Mouse (Mus musculus): ENCODE results near the gene Strip2. TPM values are rescaled to one million over a fixed set of nuclear protein-coding genes. Genes with fewer than 3 reads are reported as not detected.

Gene Strip2
- total and polyA plus RNA-seq, 3 experiments = 0.12 to 0.39 TPM; not detected in 1

- H3K36me3 ChIP-seq (ENCODE audit: control insufficient read depth in 1 of 2, insufficient read depth in 2 of 2, low read length in 2 of 2) = no peaks in the 10 kb centered on the region; a peak in 1 of 4 replicates
- no peak overlapping the region for H3K9ac ChIP-seq (ENCODE audit: control insufficient read depth, low read depth, low read length, poor library complexity, severe bottlenecking)
- no peak for DNase-seq (ENCODE audit: low read depth, low spot score)
- no peaks in the 10 kb centered on the region; a peak in 2 of 4 replicates for H3K27me3 ChIP-seq (ENCODE audit: control insufficient read depth in 1 of 2, insufficient read depth in 2 of 2, low read length in 2 of 2)
- no peaks in the 10 kb centered on the region; a peak in 1 of 4 replicates for H3K4me1 ChIP-seq (ENCODE audit: control insufficient read depth in 1 of 2, insufficient read depth in 2 of 2, low read length in 2 of 2)
- TF ChIP-seq CHD2 (IDR thresholded peaks at IDR 0.05; ENCODE audit: low read length) = no peak
- TF ChIP-seq ELF1 (IDR thresholded peaks at IDR 0.05; ENCODE audit: low read depth, low read length) = no peak
- no peak for TF ChIP-seq USF2 (IDR thresholded peaks at IDR 0.05; ENCODE audit: borderline replicate concordance in 1 of 2, insufficient read depth in 1 of 2, low read depth in 1 of 2, low read length in 2 of 2)
- TF ChIP-seq EP300 (IDR thresholded peaks at IDR 0.05; ENCODE audit: low read depth in 1 of 2, low read length in 2 of 2) = no peak
- TF ChIP-seq MAFK (IDR thresholded peaks at IDR 0.05; ENCODE audit: borderline replicate concordance, low read depth, low read length) = no peak
- TF ChIP-seq POLR2A (IDR thresholded peaks at IDR 0.05; ENCODE audit: control insufficient read depth in 1 of 2, insufficient read depth in 1 of 2, low read depth in 1 of 2, low read length in 2 of 2, poor library complexity in 1 of 2) = no peak
- no peak for TF ChIP-seq ZMIZ1 (IDR thresholded peaks at IDR 0.05; ENCODE audit: low read depth, low read length)
- TF ChIP-seq HCFC1 (IDR thresholded peaks at IDR 0.05; ENCODE audit: low read depth, low read length) = no peak
- no peak for TF ChIP-seq E2F4 (IDR thresholded peaks at IDR 0.05; ENCODE audit: borderline replicate concordance, low read depth, low read length)
- TF ChIP-seq TBP (IDR thresholded peaks at IDR 0.05; ENCODE audit: low read depth, low read length) = no peak
- no peak for TF ChIP-seq ZC3H11A (IDR thresholded peaks at IDR 0.05; ENCODE audit: low read depth, low read length)
- no peak for TF ChIP-seq CTCF (IDR thresholded peaks at IDR 0.05 in 2 of 3, conservative IDR thresholded peaks at IDR 0.05 in 1 of 3; ENCODE audit: control insufficient read depth in 1 of 3, insufficient read depth in 1 of 3, low read depth in 2 of 3, low read length in 3 of 3, poor library complexity in 1 of 3, severe bottlenecking in 1 of 3)
- TF ChIP-seq MYC (IDR thresholded peaks at IDR 0.05; ENCODE audit: low read depth, low read length) = no peak
- H3K79me2 ChIP-seq (ENCODE audit: control insufficient read depth, insufficient read depth, low read length, poor library complexity) = no peaks in the 10 kb centered on the region
- H3K4me3 ChIP-seq (ENCODE audit: control insufficient read depth in 1 of 2, insufficient read depth in 1 of 2, low read depth in 2 of 2, low read length in 2 of 2) = peak overlapping the region; percentile 30 to 50; a peak in 3 of 4 replicates
- H3K9me3 ChIP-seq (replicated peaks; ENCODE audit: insufficient read depth, low read length) = no peaks in the 10 kb centered on the region
- no peak overlapping the region for H3K27ac ChIP-seq (ENCODE audit: control insufficient read depth, low read depth, low read length)
Observed at GRCm38 (mm10) chr6:30002628-30003027, 85.8 kb downstream of the Strip2 start.

GRCm38 (mm10) chr6:30005851-30006250, 89.0 kb downstream of the Strip2 start:
- TF ChIP-seq MAFK (IDR thresholded peaks at IDR 0.05; ENCODE audit: borderline replicate concordance, low read depth, low read length) (peak; percentile 45; the same call in 1 of the 2 replicates), SIN3A (IDR thresholded peaks at IDR 0.05; ENCODE audit: low read length) (no peak), E2F4 (IDR thresholded peaks at IDR 0.05; ENCODE audit: borderline replicate concordance, low read depth, low read length) (no peak)
- Histone ChIP-seq H3K27me3 (ENCODE audit: control insufficient read depth in 1 of 2, insufficient read depth in 2 of 2, low read length in 2 of 2) (no peaks in the 10 kb centered on the region), H3K9ac (ENCODE audit: control insufficient read depth, low read depth, low read length, poor library complexity, severe bottlenecking) (no peak overlapping the region), H3K4me3 (ENCODE audit: control insufficient read depth in 1 of 2, insufficient read depth in 1 of 2, low read depth in 2 of 2, low read length in 2 of 2) (no peak overlapping the region), H3K4me1 (ENCODE audit: control insufficient read depth in 1 of 2, insufficient read depth in 2 of 2, low read length in 2 of 2) (no peaks in the 10 kb centered on the region; a peak in 1 of 4 replicates), H3K79me2 (ENCODE audit: control insufficient read depth, insufficient read depth, low read length, poor library complexity) (no peaks in the 10 kb centered on the region), H3K27ac (ENCODE audit: control insufficient read depth, low read depth, low read length) (no peak overlapping the region), H3K36me3 (ENCODE audit: control insufficient read depth in 1 of 2, insufficient read depth in 2 of 2, low read length in 2 of 2) (no peaks in the 10 kb centered on the region; a peak in 1 of 4 replicates), H3K9me3 (replicated peaks; ENCODE audit: insufficient read depth, low read length) (no peaks in the 10 kb centered on the region)
- no peak for DNase-seq (ENCODE audit: low read depth, low spot score)

- H3K27me3 ChIP-seq (ENCODE audit: control insufficient read depth in 1 of 2, insufficient read depth in 2 of 2, low read length in 2 of 2) = no peaks in the 10 kb centered on the region
- no peak overlapping the region for H3K4me3 ChIP-seq (ENCODE audit: control insufficient read depth in 1 of 2, insufficient read depth in 1 of 2, low read depth in 2 of 2, low read length in 2 of 2)
- no peak overlapping the region for H3K9ac ChIP-seq (ENCODE audit: control insufficient read depth, low read depth, low read length, poor library complexity, severe bottlenecking)
- H3K9me3 ChIP-seq (replicated peaks; ENCODE audit: insufficient read depth, low read length) = no peaks in the 10 kb centered on the region
- no peaks in the 10 kb centered on the region for H3K79me2 ChIP-seq (ENCODE audit: control insufficient read depth, insufficient read depth, low read length, poor library complexity)
- no peak overlapping the region for H3K27ac ChIP-seq (ENCODE audit: control insufficient read depth, low read depth, low read length)
- peaks cover 0 to 2% of the 10 kb centered on the region in 2 experiments; a peak in 2 of 4 replicates for H3K36me3 ChIP-seq (ENCODE audit: control insufficient read depth in 1 of 2, insufficient read depth in 2 of 2, low read length in 2 of 2)
- H3K4me1 ChIP-seq (ENCODE audit: control insufficient read depth in 1 of 2, insufficient read depth in 2 of 2, low read length in 2 of 2) = peaks cover 0 to 3% of the 10 kb centered on the region in 2 experiments; a peak in 2 of 4 replicates
- no peak for DNase-seq (ENCODE audit: low read depth, low spot score)
- TF ChIP-seq HCFC1 (IDR thresholded peaks at IDR 0.05; ENCODE audit: low read depth, low read length) = no peak
- no peak for TF ChIP-seq MAX (IDR thresholded peaks at IDR 0.05; ENCODE audit: low read length)
- no peak for TF ChIP-seq ZKSCAN1 (IDR thresholded peaks at IDR 0.05; ENCODE audit: low read depth, low read length)
- no peak for TF ChIP-seq POLR2AphosphoS2 (IDR thresholded peaks at IDR 0.05; ENCODE audit: low read length)
- no peak for TF ChIP-seq SMC3 (IDR thresholded peaks at IDR 0.05; ENCODE audit: low read depth, low read length)
- TF ChIP-seq ETS1 (IDR thresholded peaks at IDR 0.05; ENCODE audit: low read depth, low read length) = no peak
- TF ChIP-seq TCF12 (IDR thresholded peaks at IDR 0.05; ENCODE audit: low read depth, low read length) = no peak
- TF ChIP-seq POLR2A (IDR thresholded peaks at IDR 0.05; ENCODE audit: control insufficient read depth in 1 of 2, insufficient read depth in 1 of 2, low read depth in 1 of 2, low read length in 2 of 2, poor library complexity in 1 of 2) = no peak
- no peak for TF ChIP-seq KAT2A (conservative IDR thresholded peaks at IDR 0.05; ENCODE audit: low read depth, low read length)
- no peak for TF ChIP-seq MAZ (IDR thresholded peaks at IDR 0.05; ENCODE audit: low read depth, low read length)
- no peak for TF ChIP-seq GATA1 (IDR thresholded peaks at IDR 0.05; ENCODE audit: low read depth, low read length)
Observed at GRCm38 (mm10) chr6:30009204-30009603, 92.4 kb downstream of the Strip2 start.
